Mouse (Mus musculus) limb, embryonic 14.5 days (tissue): Measurements from ENCODE around the gene Slc41a1. TPM values are rescaled to one million over a fixed set of nuclear protein-coding genes. Genes with fewer than 3 reads are reported as not detected.

Source experiments
- ATAC-seq: fragments of 200-750 bp; cut with Nextera tagmentation; 2 replicates; pipeline ENCODE4 v1.8.0; 2017; ENCODE audit warnings: low read depth, moderate number of reproducible peaks, moderate TSS enrichment; ENCODE audit not compliant: low FRiP score
- DNase-seq: peaks from one replicate; pipeline ENCODE4 v3.0.0-alpha.2; 2015; ENCODE audit warnings: low spot score
- H3K27ac ChIP-seq: fragments of 300-500 bp; sonication (generic); replicated peaks from 2 replicates; pipeline ENCODE4 v1.5.1; 2014; ENCODE audit warnings: low read depth, mild to moderate bottlenecking, low read length, moderate library complexity, mixed read lengths
- H3K27me3 ChIP-seq: fragments of 300-500 bp; sonication (generic); 2 replicates; pipeline ENCODE4 v1.6.1; 2014; ENCODE audit warnings: low read length, mixed read lengths; ENCODE audit not compliant: control insufficient read depth, insufficient read depth
- H3K36me3 ChIP-seq: fragments of 300-500 bp; sonication (generic); 2 replicates; pipeline ENCODE4 v1.6.1; 2014; ENCODE audit warnings: mild to moderate bottlenecking, low read length, moderate library complexity, mixed read lengths; ENCODE audit not compliant: control insufficient read depth, insufficient read depth
- H3K4me1 ChIP-seq: fragments of 300-500 bp; sonication (generic); 2 replicates; pipeline ENCODE4 v1.6.1; 2014; ENCODE audit warnings: antibody characterized with exemption, low read length, mixed read lengths; ENCODE audit not compliant: control insufficient read depth, insufficient read depth
- H3K4me2 ChIP-seq: fragments of 300-500 bp; sonication (generic); replicated peaks from 2 replicates; pipeline ENCODE4 v1.6.1; 2014; ENCODE audit warnings: low read depth, mild to moderate bottlenecking, low read length, moderate library complexity; ENCODE audit not compliant: severe bottlenecking
- H3K4me3 ChIP-seq: fragments of 300-500 bp; sonication (generic); replicated peaks from 2 replicates; pipeline ENCODE4 v1.5.1; 2014; ENCODE audit warnings: low read length
- H3K9ac ChIP-seq: fragments of 300-500 bp; sonication (generic); 2 replicates; pipeline ENCODE4 v1.6.1; 2014; ENCODE audit warnings: mild to moderate bottlenecking, low read depth, low read length, moderate library complexity; ENCODE audit not compliant: severe bottlenecking
- H3K9me3 ChIP-seq: fragments of 300-500 bp; sonication (generic); 2 replicates; pipeline ENCODE4 v1.6.1; 2016; ENCODE audit warnings: low read length; ENCODE audit not compliant: control insufficient read depth
- POLR2A ChIP-seq: fragments of 200-500 bp; IDR thresholded peaks from 2 replicates; pipeline ENCODE4 v1.8.0; 2012; ENCODE audit warnings: inconsistent platforms, mild to moderate bottlenecking, moderate library complexity, borderline replicate concordance; ENCODE audit not compliant: insufficient read depth, insufficient read length; ENCODE audit errors: extremely low read depth
- WGBS: fragments of 180-500 bp; shearing (Covaris S2); extraction: QIAGEN DNeasy Blood & Tissue Kit; methylation state at CpG from one replicate; pipeline ENCODE4 v1.1.7; 2014; 5-methylcytosine and 5-hydroxymethylcytosine counted together
- polyA plus RNA-seq, 2 experiments: library from polyadenylated mRNA; depleted of rRNA in 1 of 2; stranded (reverse) in 1 of 2; unstranded in 1 of 2; fragments of >200 nt; fragmentation: Nextera tagmentation in 1 of 2; extraction: Ambion mirVana in 1 of 2; gene quantifications; 2 replicates each; pipeline versions ENCODE4 v1.2.1 to v1.2.3; 2012 to 2014

Gene Slc41a1
- polyA plus RNA-seq, 2 experiments, result 13.3 to 27.0 TPM

DNA sequence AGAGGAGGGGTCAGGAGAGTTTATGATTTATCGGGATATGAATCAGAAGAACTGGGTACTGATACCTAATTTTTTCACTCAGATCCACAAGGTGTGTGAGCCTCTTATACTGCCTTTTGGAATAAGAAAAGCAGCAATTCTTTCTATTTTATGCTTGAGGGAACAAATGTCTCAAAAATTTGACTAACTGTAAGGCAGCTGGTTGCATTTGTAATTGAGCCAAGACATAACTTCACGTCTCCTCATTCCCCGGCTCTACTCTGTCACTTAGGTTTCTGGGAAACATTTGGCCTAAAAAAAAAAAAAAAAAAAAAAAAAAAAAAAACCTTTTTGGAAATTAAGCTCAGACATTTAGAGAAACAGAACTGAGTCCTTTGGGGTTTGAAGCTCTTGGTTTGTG, 59.3 kb downstream of the Slc41a1 start:
- DNase-seq (peak; percentile 28), ATAC-seq (no peak)
- TF ChIP-seq POLR2A, result no peak
- Histone ChIP-seq H3K9me3 (no peaks in the 10 kb centered on the region), H3K9ac (no peak overlapping the region), H3K4me2 (no peak overlapping the region), H3K36me3 (no peaks in the 10 kb centered on the region), H3K4me3 (no peak overlapping the region), H3K27ac (no peak overlapping the region), H3K27me3 (no peaks in the 10 kb centered on the region), H3K4me1 (no peaks in the 10 kb centered on the region)
- WGBS, result 70% methylated on average over 3 of the region's 3 CpGs

- ATAC-seq (no peak), DNase-seq (no peak)
- no peaks in the 10 kb centered on the region for H3K36me3 ChIP-seq
- no peak overlapping the region for H3K4me2 ChIP-seq
- no peaks in the 10 kb centered on the region for H3K9me3 ChIP-seq
- no peaks in the 10 kb centered on the region for H3K27me3 ChIP-seq
- WGBS, result 68% methylated on average over 6 of the region's 6 CpGs
- H3K4me3 ChIP-seq, result no peak overlapping the region
- no peak for TF ChIP-seq POLR2A
- no peak overlapping the region for H3K27ac ChIP-seq
- H3K4me1 ChIP-seq, result no peaks in the 10 kb centered on the region
- H3K9ac ChIP-seq, result no peak overlapping the region
These were observed 62.9 kb downstream of the Slc41a1 start for GRCm38 (mm10) chr1:131890043-131890658.

DNA sequence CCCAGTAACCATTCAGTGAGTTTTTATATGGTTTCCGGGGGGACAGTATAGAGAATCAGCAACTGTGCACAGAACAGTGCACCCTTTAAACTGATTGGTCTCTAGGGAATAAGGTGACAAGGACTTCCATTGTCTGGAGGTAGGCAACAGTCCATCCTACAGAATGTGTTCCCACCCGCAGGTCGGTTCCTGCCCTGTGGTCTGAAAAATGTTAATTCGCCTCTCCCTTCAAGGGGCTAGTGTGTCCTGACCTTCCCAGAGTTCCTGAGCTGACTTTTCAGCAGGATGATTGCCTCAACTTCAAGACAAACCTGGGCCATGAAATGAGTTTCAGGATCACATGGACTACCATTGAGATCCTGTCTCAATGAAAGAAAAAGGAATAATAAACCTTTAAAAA, 64.1 kb downstream of the Slc41a1 start:
- Histone ChIP-seq H3K4me2 (no peak overlapping the region), H3K4me3 (no peak overlapping the region), H3K27me3 (no peaks in the 10 kb centered on the region), H3K9me3 (no peaks in the 10 kb centered on the region), H3K27ac (no peak overlapping the region), H3K9ac (no peak overlapping the region), H3K36me3 (no peaks in the 10 kb centered on the region), H3K4me1 (no peaks in the 10 kb centered on the region)
- ATAC-seq, result no peak
- DNase-seq, result no peak
- no peak for TF ChIP-seq POLR2A
- WGBS, result 72% methylated on average over 4 of the region's 4 CpGs

Other genes with a start within 250 kb of the Slc41a1 start
- not detected in 2 replicates for gene Avpr1b, start 228.3 kb upstream of the Slc41a1 start, polyA plus RNA-seq (2012; rRNA removed)
- gene Avpr1b, start 228.3 kb upstream of the Slc41a1 start, polyA plus RNA-seq (2014; fragmentation: Nextera tagmentation; extraction: Ambion mirVana), result not detected in 2 replicates
- 0.11 and 0.17 TPM in 2 replicates for gene Ctse, start 189.2 kb upstream of the Slc41a1 start, polyA plus RNA-seq (2012; rRNA removed)
- gene Ctse, start 189.2 kb upstream of the Slc41a1 start, polyA plus RNA-seq (2014; fragmentation: Nextera tagmentation; extraction: Ambion mirVana), result 0.44 TPM in 1 of 2 replicates, not detected in the other
- 2.4 and 3.8 TPM in 2 replicates for gene Rab7b, start 138.8 kb upstream of the Slc41a1 start, polyA plus RNA-seq (2012; rRNA removed)
- gene Rab7b, start 138.8 kb upstream of the Slc41a1 start, polyA plus RNA-seq (2014; fragmentation: Nextera tagmentation; extraction: Ambion mirVana), result 5.9 and 8.4 TPM in 2 replicates
- gene Slc26a9, start 83.5 kb upstream of the Slc41a1 start, polyA plus RNA-seq (2012; rRNA removed), result 0.03 and 0.09 TPM in 2 replicates
- not detected in 2 replicates for gene Slc26a9, start 83.5 kb upstream of the Slc41a1 start, polyA plus RNA-seq (2014; fragmentation: Nextera tagmentation; extraction: Ambion mirVana)
- 0.42 and 0.53 TPM in 2 replicates for gene Pm20d1, start 30.1 kb upstream of the Slc41a1 start, polyA plus RNA-seq (2012; rRNA removed)
- gene Pm20d1, start 30.1 kb upstream of the Slc41a1 start, polyA plus RNA-seq (2014; fragmentation: Nextera tagmentation; extraction: Ambion mirVana), result 0.29 and 0.90 TPM in 2 replicates
- gene Rab29, start 39.7 kb downstream of the Slc41a1 start, polyA plus RNA-seq (2012; rRNA removed), result 22.8 and 25.4 TPM in 2 replicates
- gene Rab29, start 39.7 kb downstream of the Slc41a1 start, polyA plus RNA-seq (2014; fragmentation: Nextera tagmentation; extraction: Ambion mirVana), result 25.2 and 27.7 TPM in 2 replicates
- 68.0 and 68.4 TPM in 2 replicates for gene Nucks1, start 83.0 kb downstream of the Slc41a1 start, polyA plus RNA-seq (2012; rRNA removed)
- 52.0 and 53.9 TPM in 2 replicates for gene Nucks1, start 83.0 kb downstream of the Slc41a1 start, polyA plus RNA-seq (2014; fragmentation: Nextera tagmentation; extraction: Ambion mirVana)
- gene Slc45a3, start 135.5 kb downstream of the Slc41a1 start, polyA plus RNA-seq (2012; rRNA removed), result 9.9 and 13.1 TPM in 2 replicates
- 10.5 and 11.1 TPM in 2 replicates for gene Slc45a3, start 135.5 kb downstream of the Slc41a1 start, polyA plus RNA-seq (2014; fragmentation: Nextera tagmentation; extraction: Ambion mirVana)
- gene Elk4, start 180.1 kb downstream of the Slc41a1 start, polyA plus RNA-seq (2012; rRNA removed), result 26.8 and 30.0 TPM in 2 replicates
- 36.6 and 38.8 TPM in 2 replicates for gene Elk4, start 180.1 kb downstream of the Slc41a1 start, polyA plus RNA-seq (2014; fragmentation: Nextera tagmentation; extraction: Ambion mirVana)
- gene Mfsd4a, start 240.6 kb downstream of the Slc41a1 start, polyA plus RNA-seq (2012; rRNA removed), result 1.1 and 1.3 TPM in 2 replicates
- 12.3 and 15.3 TPM in 2 replicates for gene Mfsd4a, start 240.6 kb downstream of the Slc41a1 start, polyA plus RNA-seq (2014; fragmentation: Nextera tagmentation; extraction: Ambion mirVana)